Mouse (Mus musculus): ENCODE results near the gene Sycp2l.

DNA sequence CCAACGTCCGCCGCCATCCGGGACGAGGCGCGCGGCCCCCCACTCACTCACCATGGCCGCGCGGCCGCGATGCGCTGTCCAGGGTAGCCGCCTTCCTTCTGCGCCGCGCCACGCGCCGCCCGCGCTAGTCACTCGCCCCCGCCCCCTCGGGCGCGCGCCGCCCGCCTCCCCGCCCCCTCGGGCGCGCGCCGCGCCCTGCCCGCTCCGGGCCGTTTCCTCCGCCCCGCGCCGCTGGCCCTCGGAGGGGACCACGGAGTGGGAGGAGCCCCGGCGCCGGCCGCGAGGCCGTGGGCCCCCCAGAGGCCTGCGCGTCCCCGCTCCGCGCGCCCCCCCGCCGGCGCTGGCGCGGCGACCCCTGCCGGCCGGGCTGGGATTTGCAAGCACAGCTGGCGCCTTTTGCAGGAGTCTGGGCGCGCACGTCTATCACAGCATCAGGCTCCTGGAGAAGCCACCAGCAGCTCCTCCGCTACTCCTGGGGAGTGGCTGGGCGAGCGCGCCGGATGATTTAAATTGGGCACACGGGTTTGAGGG, 106.3 kb downstream of the Sycp2l start, which contains the start of gene Elovl2:
- TF ChIP-seq CTCF (IDR thresholded peaks at IDR 0.05; ENCODE audit: low read depth) (peak; percentile 29), EP300 (IDR thresholded peaks at IDR 0.05; ENCODE audit: low read depth) (no peak)
